Mouse (Mus musculus): ENCODE measurements at regions not wholly inside any gene's neighbourhood (a gene's known extent, or its start where the extent isn't known, plus 50 kb on each side); places are given as distances from the start of the nearest gene placed in this dataset.

DNA sequence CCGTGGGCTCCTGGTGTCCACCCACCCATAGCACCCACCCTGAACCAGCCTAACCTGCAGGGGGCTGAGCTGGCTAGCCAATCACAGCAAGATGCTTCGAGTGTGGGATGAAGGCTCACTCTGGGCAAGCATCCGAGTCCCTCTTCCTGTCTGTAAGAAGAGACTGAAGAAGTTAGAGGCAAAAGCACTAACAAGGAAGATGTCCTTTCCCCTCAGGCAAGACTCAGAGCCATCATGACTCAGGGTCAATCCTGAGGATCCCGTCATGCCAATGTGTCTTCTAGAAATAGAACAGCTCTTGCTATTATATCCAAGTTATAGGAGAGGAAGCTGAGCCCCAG lies 163.6 kb downstream of the Trim29 start:
- TF ChIP-seq POLR2A (IDR thresholded peaks at IDR 0.05; ENCODE audit: low read depth, low read length) (no peak), CTCF (conservative IDR thresholded peaks at IDR 0.05; ENCODE audit: insufficient read depth, insufficient read length, low read depth, low read length) (no peak)

Data from kidney, adult 2 months (tissue).